Comparison of ENCODE assay signal across 8 mouse cellular contexts in the genomic region with DNA sequence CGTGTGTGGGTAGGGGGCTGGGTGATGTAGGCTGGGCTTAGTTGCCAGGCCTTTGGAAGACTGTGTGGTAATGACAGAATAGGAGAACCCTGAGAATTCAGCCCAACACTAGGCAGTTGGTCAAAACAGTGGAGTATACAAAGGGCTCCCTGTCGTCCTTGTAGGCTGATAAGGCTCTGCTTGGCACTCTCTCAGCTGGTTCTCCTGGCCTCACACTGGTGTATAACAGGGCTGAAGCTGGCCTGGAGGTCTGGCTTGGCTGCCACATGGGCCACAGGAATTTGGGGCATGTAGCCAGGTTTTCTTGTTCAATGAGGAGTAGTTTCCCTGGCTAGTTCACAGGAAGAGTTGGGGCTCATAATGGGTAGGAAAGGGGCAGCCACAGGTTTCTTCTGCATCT. TPM values are rescaled to one million over a fixed set of nuclear protein-coding genes. Genes with fewer than 3 reads are reported as not detected.
DNase-seq lines count a peak whose midpoint lies in the region; ATAC-seq lines count a peak whose summit lies in the region.

No protein-coding gene starts in this region.

- peaks cover 15% of the 10 kb centered on the region for H3K4me1 ChIP-seq in heart, embryonic 10.5 days
- H3K4me1 ChIP-seq in heart, embryonic 16.5 days (ENCODE audit: control insufficient read depth, insufficient read depth, low read length) = peaks cover 4% of the 10 kb centered on the region; the same call in 1 of the 2 replicates
- H3K4me1 ChIP-seq in midbrain, embryonic 15.5 days = peaks cover 28% of the 10 kb centered on the region
- peaks cover 24% of the 10 kb centered on the region for H3K4me1 ChIP-seq in kidney, embryonic 15.5 days

- ATAC-seq in heart, embryonic 16.5 days (replicated peaks; ENCODE audit: extremely low read depth, insufficient read depth, low FRiP score) = 0 out of 2 replicates have a peak, but pooled peaks have one; percentile 26
- ATAC-seq in midbrain, embryonic 15.5 days (replicated peaks) = 0 out of 2 replicates have a peak, but pooled peaks have one; percentile 29
- no peak for ATAC-seq in CD4-positive, CD25-positive, alpha-beta regulatory T cell, adult 4 months
- no peak for ATAC-seq in kidney, embryonic 15.5 days (replicated peaks; ENCODE audit: low FRiP score)

- no peak overlapping the region for H3K4me3 ChIP-seq in heart, embryonic 10.5 days
- H3K4me3 ChIP-seq in heart, embryonic 16.5 days (ENCODE audit: low read length) = no peak overlapping the region
- H3K4me3 ChIP-seq in midbrain, embryonic 15.5 days = peak overlapping the region; percentile 71
- H3K4me3 ChIP-seq in kidney, embryonic 15.5 days (replicated peaks) = no peak overlapping the region

- no peaks in the 10 kb centered on the region for H3K9me3 ChIP-seq in heart, embryonic 10.5 days
- no peaks in the 10 kb centered on the region for H3K9me3 ChIP-seq in heart, embryonic 16.5 days (replicated peaks; ENCODE audit: control insufficient read depth, low read length)
- no peaks in the 10 kb centered on the region for H3K9me3 ChIP-seq in midbrain, embryonic 15.5 days
- no peaks in the 10 kb centered on the region for H3K9me3 ChIP-seq in kidney, embryonic 15.5 days (replicated peaks)

- DNase-seq in heart, adult 18-20 months = peak; percentile 58 to 77
- DNase-seq in heart, embryonic 10.5 days (ENCODE audit: low spot score) = no peak
- peak; percentile 73 for DNase-seq in cerebellum, postnatal 10 days
- DNase-seq in right cerebral cortex, adult 18-20 months = no peak

- no peaks in the 10 kb centered on the region for H3K36me3 ChIP-seq in heart, embryonic 10.5 days
- no peaks in the 10 kb centered on the region for H3K36me3 ChIP-seq in heart, embryonic 16.5 days (ENCODE audit: control insufficient read depth, insufficient read depth)
- H3K36me3 ChIP-seq in midbrain, embryonic 15.5 days (replicated peaks) = peaks cover 14% of the 10 kb centered on the region; the same call in 1 of the 2 replicates
- H3K36me3 ChIP-seq in kidney, embryonic 15.5 days = peaks cover 3% of the 10 kb centered on the region; the same call in 1 of the 2 replicates

- no peak overlapping the region for H3K9ac ChIP-seq in heart, embryonic 16.5 days (ENCODE audit: low read length)
- H3K9ac ChIP-seq in midbrain, embryonic 15.5 days = no peak overlapping the region
- H3K9ac ChIP-seq in kidney, embryonic 15.5 days = no peak overlapping the region

- no peak overlapping the region for H3K4me2 ChIP-seq in heart, embryonic 16.5 days (ENCODE audit: low read depth, low read length)
- peak overlapping the region; percentile 79 for H3K4me2 ChIP-seq in midbrain, embryonic 15.5 days
- H3K4me2 ChIP-seq in kidney, embryonic 15.5 days = no peak overlapping the region

- H3K27ac ChIP-seq in heart, embryonic 10.5 days = no peak overlapping the region
- no peak overlapping the region for H3K27ac ChIP-seq in heart, embryonic 16.5 days (ENCODE audit: low read length)
- peak overlapping the region; percentile 34; the same call in 1 of the 2 replicates for H3K27ac ChIP-seq in midbrain, embryonic 15.5 days
- H3K27ac ChIP-seq in kidney, embryonic 15.5 days = no peak overlapping the region

- H3K27me3 ChIP-seq in heart, embryonic 10.5 days (ENCODE audit: insufficient read depth, poor library complexity, severe bottlenecking) = peaks cover 82% of the 10 kb centered on the region
- peaks cover 51% of the 10 kb centered on the region for H3K27me3 ChIP-seq in heart, embryonic 16.5 days (ENCODE audit: control insufficient read depth, insufficient read depth, low read length)
- no peaks in the 10 kb centered on the region for H3K27me3 ChIP-seq in midbrain, embryonic 15.5 days (replicated peaks)
- H3K27me3 ChIP-seq in kidney, embryonic 15.5 days = peaks cover 46% of the 10 kb centered on the region

- 51% methylated on average over 2 of the region's 2 CpGs for WGBS in heart, embryonic 10.5 days
- 51% methylated on average over 2 of the region's 2 CpGs for WGBS in heart, embryonic 16.5 days
- 39% methylated on average over 2 of the region's 2 CpGs for WGBS in midbrain, embryonic 15.5 days
- WGBS in kidney, embryonic 15.5 days = 82% methylated on average over 2 of the region's 2 CpGs

RNA-seq across cellular contexts. Expression of a gene that starts 2.0 kb away (rescaled TPM):
- 1 to 10 TPM; 4.2 to 4.3 TPM for total RNA-seq in heart, adult 18-20 months (2021)
- polyA plus RNA-seq in heart, embryonic 10.5 days (2016; fragmentation: Nextera tagmentation; extraction: Ambion mirVana) = 4.7 and 9.1 TPM in 2 replicates
- 1.6 and 2.5 TPM in 2 replicates for polyA plus RNA-seq in heart, embryonic 16.5 days (2015; fragmentation: Nextera tagmentation; extraction: Ambion mirVana)
- polyA plus RNA-seq in midbrain, embryonic 15.5 days (2015; fragmentation: Nextera tagmentation; extraction: Ambion mirVana) = 186 and 190 TPM in 2 replicates
- polyA plus RNA-seq in CD4-positive, CD25-positive, alpha-beta regulatory T cell, adult 4 months (2017; shearing (Covaris generic)) = not detected
- polyA plus RNA-seq in kidney, embryonic 15.5 days (2015; fragmentation: Nextera tagmentation; extraction: Ambion mirVana) = 14.6 and 17.6 TPM in 2 replicates

Comparison
In these comparisons a context has a peak if more than half of its experiments do, and no peak if none do; other contexts are left out.
1. DNase-seq: peak in heart, adult 18-20 months (2 of 2) and cerebellum, postnatal 10 days (2 of 2); none in heart, embryonic 10.5 days (single experiment) and right cerebral cortex, adult 18-20 months (single experiment).
2. ATAC-seq: peak in heart, embryonic 16.5 days (single experiment) and midbrain, embryonic 15.5 days (single experiment); none in CD4-positive, CD25-positive, alpha-beta regulatory T cell, adult 4 months (single experiment) and kidney, embryonic 15.5 days (single experiment).
3. RNA of a gene that starts 2.0 kb away (polyA plus RNA-seq): 186 to 190 TPM in midbrain, embryonic 15.5 days; 14.6 to 17.6 TPM in kidney, embryonic 15.5 days, 4.7 to 9.1 TPM in heart, embryonic 10.5 days, 1.6 to 2.5 TPM in heart, embryonic 16.5 days and not detected in CD4-positive, CD25-positive, alpha-beta regulatory T cell, adult 4 months; every median in the first group is over 10 times any median in the second.